Mouse (Mus musculus): ENCODE measurements around the gene Prr36.

GRCm38 (mm10) chr8:4162786-4163185, 54.5 kb downstream of the Prr36 start:
- TF ChIP-seq EP300 (IDR thresholded peaks at IDR 0.05; ENCODE audit: low read depth) (no peak), CTCF (IDR thresholded peaks at IDR 0.05; ENCODE audit: low read depth) (no peak)
